Mouse (Mus musculus) hindbrain, embryonic 12.5 days (tissue): ENCODE results near the gene Rc3h2. TPM values are rescaled to one million over a fixed set of nuclear protein-coding genes. Genes with fewer than 3 reads are reported as not detected.

Source experiments
- ATAC-seq: fragments of 200-750 bp; cut with Nextera tagmentation; 2 replicates; pipeline ENCODE4 v1.8.0; 2017; ENCODE audit warnings: moderate TSS enrichment; ENCODE audit not compliant: low FRiP score
- H3K27ac ChIP-seq: fragments of 300-500 bp; sonication (generic); 2 replicates; pipeline ENCODE4 v1.5.1; 2016; ENCODE audit warnings: mild to moderate bottlenecking
- H3K27me3 ChIP-seq: fragments of 300-500 bp; sonication (generic); 2 replicates; pipeline ENCODE4 v1.6.1; 2016; ENCODE audit warnings: mild to moderate bottlenecking
- H3K36me3 ChIP-seq: fragments of 300-500 bp; sonication (generic); 2 replicates; pipeline ENCODE4 v1.6.1; 2016; ENCODE audit warnings: mild to moderate bottlenecking
- H3K4me1 ChIP-seq: fragments of 300-500 bp; sonication (generic); 2 replicates; pipeline ENCODE4 v1.6.1; 2016
- H3K4me2 ChIP-seq: fragments of 300-500 bp; sonication (generic); replicated peaks from 2 replicates; pipeline ENCODE4 v1.6.1; 2016; ENCODE audit warnings: mild to moderate bottlenecking
- H3K4me3 ChIP-seq: fragments of 300-500 bp; sonication (generic); 2 replicates; pipeline ENCODE4 v1.5.1; 2016; ENCODE audit warnings: mild to moderate bottlenecking
- H3K9ac ChIP-seq: fragments of 300-500 bp; sonication (generic); 2 replicates; pipeline ENCODE4 v1.6.1; 2016; ENCODE audit warnings: mild to moderate bottlenecking, moderate library complexity
- H3K9me3 ChIP-seq: fragments of 300-500 bp; sonication (generic); replicated peaks from 2 replicates; pipeline ENCODE4 v1.6.1; 2016; ENCODE audit warnings: mild to moderate bottlenecking
- WGBS: fragments of 180-500 bp; shearing (Covaris S2); methylation state at CpG from one replicate; pipeline ENCODE4 v1.1.7; 2016; 5-methylcytosine and 5-hydroxymethylcytosine counted together
- polyA plus RNA-seq: library from polyadenylated mRNA; unstranded; fragments of >200 nt; fragmentation: Nextera tagmentation; extraction: Ambion mirVana; gene quantifications from 2 replicates; pipeline ENCODE4 v1.2.1, GENCODE M21; 2016

The Rc3h2 gene
- polyA plus RNA-seq = 34.2 and 35.0 TPM in 2 replicates

GRCm38 (mm10) chr2:37422306-37423304 lies at the start of gene Rc3h2:
TSS of gene Rc3h2 (minus strand) at chr2:37422903.
- Histone ChIP-seq H3K27ac (peak within 1 kb of the TSS; percentile 98), H3K9ac (peak within 1 kb of the TSS; percentile 99), H3K4me1 (peaks cover 3% of the 10 kb centered on the region), H3K4me3 (peak within 1 kb of the TSS; percentile 99), H3K4me2 (peak within 1 kb of the TSS; percentile 67), H3K36me3 (peaks cover 3% of the 10 kb centered on the region; the same call in 1 of the 2 replicates), H3K9me3 (no peaks in the 10 kb centered on the region), H3K27me3 (no peaks in the 10 kb centered on the region)
- under 1% methylated on average over 66 of the region's 75 CpGs for WGBS
- peak; percentile 97 for ATAC-seq

- Histone ChIP-seq H3K4me2 (no peak overlapping the region), H3K36me3 (peaks cover 14% of the 10 kb centered on the region), H3K4me3 (no peak overlapping the region), H3K27ac (no peak overlapping the region), H3K9me3 (no peaks in the 10 kb centered on the region), H3K9ac (no peak overlapping the region), H3K4me1 (no peaks in the 10 kb centered on the region), H3K27me3 (no peaks in the 10 kb centered on the region)
- ATAC-seq = no peak
- WGBS = 97% methylated on average over 4 of the region's 4 CpGs
These were observed 43.6 kb upstream of the Rc3h2 start for GRCm38 (mm10) chr2:37466266-37466665.

- Histone ChIP-seq H3K27me3 (no peaks in the 10 kb centered on the region), H3K9me3 (no peaks in the 10 kb centered on the region), H3K27ac (no peak overlapping the region), H3K4me3 (no peak overlapping the region), H3K4me2 (no peak overlapping the region), H3K9ac (no peak overlapping the region), H3K36me3 (no peaks in the 10 kb centered on the region), H3K4me1 (no peaks in the 10 kb centered on the region)
- no peak for ATAC-seq
- 96% methylated on average over 4 of the region's 4 CpGs for WGBS
These were observed 38.0 kb upstream of the Rc3h2 start for GRCm38 (mm10) chr2:37460707-37461106.

- H3K9ac ChIP-seq = peak overlapping the region; percentile 96
- peak overlapping the region; percentile 89 for H3K27ac ChIP-seq
- H3K4me3 ChIP-seq = peak overlapping the region; percentile 95
- peak overlapping the region; percentile 91 for H3K4me2 ChIP-seq
- no peaks in the 10 kb centered on the region for H3K9me3 ChIP-seq
- H3K36me3 ChIP-seq = no peaks in the 10 kb centered on the region
- WGBS = 0% methylated on average over 6 of the region's 24 CpGs
- peaks cover 13% of the 10 kb centered on the region for H3K4me1 ChIP-seq
- no peaks in the 10 kb centered on the region for H3K27me3 ChIP-seq
- peak; percentile 91 for ATAC-seq
These were observed 29.7 kb upstream of the Rc3h2 start for GRCm38 (mm10) chr2:37452376-37452760.

- H3K9ac ChIP-seq = peak overlapping the region; percentile 96
- WGBS = 11% methylated on average over 31 of the region's 44 CpGs
- no peaks in the 10 kb centered on the region for H3K27me3 ChIP-seq
- no peaks in the 10 kb centered on the region for H3K9me3 ChIP-seq
- peak; percentile 98 for ATAC-seq
- peak overlapping the region; percentile 89 for H3K27ac ChIP-seq
- no peaks in the 10 kb centered on the region for H3K36me3 ChIP-seq
- H3K4me1 ChIP-seq = peaks cover 13% of the 10 kb centered on the region
- peak overlapping the region; percentile 91 for H3K4me2 ChIP-seq
- peak overlapping the region; percentile 95 for H3K4me3 ChIP-seq
These were observed 29.1 kb upstream of the Rc3h2 start for GRCm38 (mm10) chr2:37451667-37452375.

GRCm38 (mm10) chr2:37442611-37443591 lies 20.2 kb upstream of the Rc3h2 start, which contains the start of the genes Zbtb26, Zbtb6 and Rabgap1:
TSS of gene Zbtb26 (minus strand) at chr2:37443135.
TSS of gene Zbtb6 (minus strand) at chr2:37443171.
TSS of gene Rabgap1 (plus strand) at chr2:37443279.
- peak; percentile 98 for ATAC-seq
- Histone ChIP-seq H3K36me3 (no peaks in the 10 kb centered on the region), H3K27ac (peak within 1 kb of the TSS; percentile 90), H3K4me2 (peak within 1 kb of the TSS; percentile 80), H3K4me3 (peak within 1 kb of the TSS; percentile 83), H3K9me3 (no peaks in the 10 kb centered on the region), H3K4me1 (peaks cover 17% of the 10 kb centered on the region), H3K9ac (peak within 1 kb of the TSS; percentile 90), H3K27me3 (no peaks in the 10 kb centered on the region)
- WGBS = under 1% methylated on average over 51 of the region's 51 CpGs

GRCm38 (mm10) chr2:37431609-37432008 lies 8.9 kb upstream of the Rc3h2 start:
- Histone ChIP-seq H3K9me3 (no peaks in the 10 kb centered on the region), H3K4me1 (peaks cover 11% of the 10 kb centered on the region), H3K27ac (peak overlapping the region; percentile 96), H3K27me3 (no peaks in the 10 kb centered on the region), H3K4me3 (peak overlapping the region; percentile 60), H3K9ac (peak overlapping the region; percentile 76; the same call in 1 of the 2 replicates), H3K36me3 (peaks cover 10% of the 10 kb centered on the region; the same call in 1 of the 2 replicates), H3K4me2 (peak overlapping the region; percentile 86)
- ATAC-seq = peak; percentile 30
- 25% methylated on average over 7 of the region's 7 CpGs for WGBS

GRCm38 (mm10) chr2:37430593-37431464 lies 8.1 kb upstream of the Rc3h2 start:
- Histone ChIP-seq H3K27me3 (no peaks in the 10 kb centered on the region), H3K9me3 (no peaks in the 10 kb centered on the region), H3K4me1 (peaks cover 11% of the 10 kb centered on the region), H3K4me3 (peak overlapping the region; percentile 60), H3K9ac (peak overlapping the region; percentile 76), H3K27ac (peak overlapping the region; percentile 96), H3K4me2 (peak overlapping the region; percentile 86), H3K36me3 (peaks cover 9% of the 10 kb centered on the region; the same call in 1 of the 2 replicates)
- WGBS = under 1% methylated on average over 38 of the region's 38 CpGs
- ATAC-seq = peak; percentile 97

- WGBS = 61% methylated on average over 3 of the region's 3 CpGs
These were observed 968 bp upstream of the Rc3h2 start for GRCm38 (mm10) chr2:37423671-37424070.

GRCm38 (mm10) chr2:37421903-37422302 lies 800 bp downstream of the Rc3h2 start:
- Histone ChIP-seq H3K4me3 (peak overlapping the region; percentile 99), H3K27me3 (no peaks in the 10 kb centered on the region), H3K9me3 (no peaks in the 10 kb centered on the region), H3K36me3 (peaks cover 3% of the 10 kb centered on the region; the same call in 1 of the 2 replicates), H3K9ac (peak overlapping the region; percentile 99), H3K4me2 (peak overlapping the region; percentile 67), H3K4me1 (peaks cover 3% of the 10 kb centered on the region), H3K27ac (peak overlapping the region; percentile 98)
- WGBS = 9% methylated on average over 3 of the region's 3 CpGs
- no peak for ATAC-seq

More at GRCm38 (mm10) chr2:37423671-37424070, 968 bp upstream of the Rc3h2 start:
- no peak for ATAC-seq
- Histone ChIP-seq H3K27me3 (no peaks in the 10 kb centered on the region), H3K4me3 (no peak overlapping the region), H3K9me3 (no peaks in the 10 kb centered on the region), H3K9ac (no peak overlapping the region), H3K36me3 (peaks cover 6% of the 10 kb centered on the region; the same call in 1 of the 2 replicates), H3K4me1 (peaks cover 3% of the 10 kb centered on the region), H3K27ac (no peak overlapping the region), H3K4me2 (no peak overlapping the region)
